Mouse (Mus musculus) kidney, embryonic 14.5 days (tissue): Measurements from ENCODE around the gene Hlf. TPM values are rescaled to one million over a fixed set of nuclear protein-coding genes. Genes with fewer than 3 reads are reported as not detected.

Experiments used
- ATAC-seq: fragments of 200-750 bp; cut with Nextera tagmentation; 2 replicates; pipeline ENCODE4 v1.8.0; 2017; ENCODE audit warnings: moderate number of reproducible peaks, mild to moderate bottlenecking, moderate TSS enrichment, moderate library complexity; ENCODE audit not compliant: low FRiP score, low TSS enrichment
- H3K27ac ChIP-seq: fragments of 300-500 bp; sonication (generic); 2 replicates; pipeline ENCODE4 v1.5.1; 2014; ENCODE audit warnings: low read depth, mild to moderate bottlenecking, low read length, moderate library complexity, mixed read lengths
- H3K27me3 ChIP-seq: fragments of 300-500 bp; sonication (generic); 2 replicates; pipeline ENCODE4 v1.6.1; 2014; ENCODE audit warnings: mild to moderate bottlenecking, low read length; ENCODE audit not compliant: control insufficient read depth, insufficient read depth
- H3K36me3 ChIP-seq: fragments of 300-500 bp; sonication (generic); 2 replicates; pipeline ENCODE4 v1.6.1; 2014; ENCODE audit warnings: low read length, mixed read lengths; ENCODE audit not compliant: control insufficient read depth, insufficient read depth
- H3K4me1 ChIP-seq: fragments of 300-500 bp; sonication (generic); 2 replicates; pipeline ENCODE4 v1.6.1; 2014; ENCODE audit warnings: low read length, mixed read lengths; ENCODE audit not compliant: control insufficient read depth, insufficient read depth
- H3K4me2 ChIP-seq: fragments of 300-500 bp; sonication (generic); replicated peaks from 2 replicates; pipeline ENCODE4 v1.6.1; 2014; ENCODE audit warnings: low read depth, mild to moderate bottlenecking, low read length
- H3K4me3 ChIP-seq: fragments of 300-500 bp; sonication (generic); 2 replicates; pipeline ENCODE4 v1.5.1; 2014; ENCODE audit warnings: mild to moderate bottlenecking, low read length
- H3K9ac ChIP-seq: fragments of 300-500 bp; sonication (generic); 2 replicates; pipeline ENCODE4 v1.6.1; 2014; ENCODE audit warnings: low read depth, mild to moderate bottlenecking, low read length, moderate library complexity
- H3K9me3 ChIP-seq: fragments of 300-500 bp; sonication (generic); 2 replicates; pipeline ENCODE4 v1.6.1; 2016; ENCODE audit warnings: low read length; ENCODE audit not compliant: control insufficient read depth
- WGBS: fragments of 180-500 bp; shearing (Covaris S2); extraction: QIAGEN DNeasy Blood & Tissue Kit; methylation state at CpG from one replicate; pipeline ENCODE4 v1.1.7; 2014; 5-methylcytosine and 5-hydroxymethylcytosine counted together
- polyA plus RNA-seq: library from polyadenylated mRNA; unstranded; fragments of >200 nt; fragmentation: Nextera tagmentation; extraction: Ambion mirVana; gene quantifications from 2 replicates; pipeline ENCODE4 v1.2.1, GENCODE M21; 2014

Gene Hlf
- polyA plus RNA-seq, 1 experiment from 2014 or later, result 1.7 TPM

- Histone ChIP-seq H3K4me1 (no peaks in the 10 kb centered on the region), H3K4me2 (no peak overlapping the region), H3K9ac (no peak overlapping the region), H3K27ac (no peak overlapping the region), H3K36me3 (no peaks in the 10 kb centered on the region), H3K9me3 (0 out of 2 replicates have a peak, but pooled peaks cover 3% of the 10 kb centered on the region), H3K27me3 (no peaks in the 10 kb centered on the region), H3K4me3 (no peak overlapping the region)
- 88% methylated on average over 5 of the region's 5 CpGs for WGBS
- no peak for ATAC-seq
Measured at GRCm38 (mm10) chr11:90306067-90306466, 84.6 kb downstream of the Hlf start.

- Histone ChIP-seq H3K4me3 (no peak overlapping the region), H3K9me3 (no peaks in the 10 kb centered on the region), H3K27ac (no peak overlapping the region), H3K9ac (no peak overlapping the region), H3K27me3 (no peaks in the 10 kb centered on the region), H3K36me3 (no peaks in the 10 kb centered on the region), H3K4me1 (no peaks in the 10 kb centered on the region), H3K4me2 (no peak overlapping the region)
- ATAC-seq, result no peak
- WGBS, result 97% methylated on average over 2 of the region's 2 CpGs
Measured at GRCm38 (mm10) chr11:90294622-90295021, 96.1 kb downstream of the Hlf start.

GRCm38 (mm10) chr11:90292766-90293165 lies 97.9 kb downstream of the Hlf start:
- no peak overlapping the region for H3K4me3 ChIP-seq
- H3K9ac ChIP-seq, result no peak overlapping the region
- H3K4me1 ChIP-seq, result no peaks in the 10 kb centered on the region
- no peaks in the 10 kb centered on the region for H3K27me3 ChIP-seq
- H3K9me3 ChIP-seq, result no peaks in the 10 kb centered on the region
- no peaks in the 10 kb centered on the region for H3K36me3 ChIP-seq
- ATAC-seq, result no peak
- H3K27ac ChIP-seq, result no peak overlapping the region
- H3K4me2 ChIP-seq, result no peak overlapping the region

- ATAC-seq, result no peak
- 58% methylated on average over 4 of the region's 4 CpGs for WGBS
- H3K9ac ChIP-seq, result no peak overlapping the region
- no peaks in the 10 kb centered on the region for H3K27me3 ChIP-seq
- H3K27ac ChIP-seq, result no peak overlapping the region
- H3K36me3 ChIP-seq, result no peaks in the 10 kb centered on the region
- H3K9me3 ChIP-seq, result no peaks in the 10 kb centered on the region
- no peak overlapping the region for H3K4me2 ChIP-seq
- no peak overlapping the region for H3K4me3 ChIP-seq
- no peaks in the 10 kb centered on the region for H3K4me1 ChIP-seq
Measured at GRCm38 (mm10) chr11:90291156-90291555, 99.5 kb downstream of the Hlf start.

- H3K4me2 ChIP-seq, result no peak overlapping the region
- H3K36me3 ChIP-seq, result no peaks in the 10 kb centered on the region
- no peak overlapping the region for H3K4me3 ChIP-seq
- no peaks in the 10 kb centered on the region for H3K27me3 ChIP-seq
- WGBS, result 84% methylated on average over 6 of the region's 6 CpGs
- no peaks in the 10 kb centered on the region for H3K4me1 ChIP-seq
- no peak for ATAC-seq
- H3K27ac ChIP-seq, result no peak overlapping the region
- H3K9ac ChIP-seq, result no peak overlapping the region
- no peaks in the 10 kb centered on the region for H3K9me3 ChIP-seq
Measured at GRCm38 (mm10) chr11:90286550-90287154, 104.0 kb downstream of the Hlf start.

Other genes with a start within 250 kb of the Hlf start
- 9.1 and 9.8 TPM in 2 replicates for gene Gm45716, start 203.2 kb downstream of the Hlf start, polyA plus RNA-seq
- 25.5 and 25.6 TPM in 2 replicates for gene Mmd, start 141.4 kb downstream of the Hlf start, polyA plus RNA-seq
- 25.7 and 29.3 TPM in 2 replicates for gene Stxbp4, start 247.2 kb upstream of the Hlf start, polyA plus RNA-seq
- gene Cox11, start 247.3 kb upstream of the Hlf start, polyA plus RNA-seq, result 30.4 and 33.5 TPM in 2 replicates